Mouse (Mus musculus) CD4-positive, CD25-positive, alpha-beta regulatory T cell (primary cell): ENCODE results near the gene Ebf4. TPM values are rescaled to one million over a fixed set of nuclear protein-coding genes. Genes with fewer than 3 reads are reported as not detected.

Experiments used
- polyA plus RNA-seq: library from polyadenylated mRNA; unstranded; fragments of 100-300 nt; shearing (Covaris generic); gene quantifications from one replicate; pipeline ENCODE4 v1.2.1, GENCODE M21; 2017

Ebf4 gene
- polyA plus RNA-seq = not detected

DNA sequence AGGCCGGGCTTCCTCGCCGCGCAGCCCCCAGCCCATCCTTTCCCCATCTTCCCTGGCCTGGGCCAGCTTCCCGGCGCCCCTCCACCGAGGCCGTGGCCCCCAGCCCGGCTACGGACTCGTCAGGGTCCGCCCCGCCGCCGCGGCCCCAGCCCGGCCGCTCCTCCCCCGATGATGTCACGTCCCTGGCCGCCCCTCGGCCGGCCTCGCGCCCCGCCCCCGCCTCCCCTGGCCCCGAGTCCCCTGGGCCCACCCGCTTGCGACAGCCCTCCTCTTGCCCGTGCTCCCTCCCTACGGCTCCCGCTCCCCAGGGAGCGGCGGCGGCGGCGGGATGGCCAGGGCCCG lies at the start of gene Ebf4:
TSS of gene Ebf4 (plus strand) at position 234 of the 342 bp plus-strand sequence.

GRCm38 (mm10) chr2:130274149-130274861 lies 20.7 kb upstream of the Ebf4 start, which contains the start of gene Nop56:
Nop56 (plus strand) TSS chr2:130274430.

GRCm38 (mm10) chr2:130283854-130284654 lies 10.9 kb upstream of the Ebf4 start, which contains the start of gene Idh3b:
Idh3b (minus strand) TSS chr2:130284547.

GRCm38 (mm10) chr2:130397186-130397985 lies 102.4 kb downstream of the Ebf4 start, which contains the start of gene Cpxm1:
Cpxm1 (minus strand) TSS chr2:130397574.

GRCm38 (mm10) chr2:130404939-130405338 lies 110.0 kb downstream of the Ebf4 start, which contains the start of the genes Gm28372 and 1700020A23Rik:
Gm28372 (plus strand) TSS chr2:130405239.
1700020A23Rik (plus strand) TSS chr2:130405259.

GRCm38 (mm10) chr2:130406178-130406577 lies 111.2 kb downstream of the Ebf4 start, which contains the start of gene Tmem239:
Tmem239 (plus strand) TSS chr2:130406478.

Other genes with a start within 250 kb of the Ebf4 start
- not detected for gene Tgm6, start 182.8 kb upstream of the Ebf4 start, polyA plus RNA-seq
- 392 TPM for gene Snrpb, start 115.8 kb upstream of the Ebf4 start, polyA plus RNA-seq
- gene Tmc2, start 100.0 kb upstream of the Ebf4 start, polyA plus RNA-seq = 0.05 TPM
- 291 TPM for gene Nop56, start 20.7 kb upstream of the Ebf4 start, polyA plus RNA-seq
- gene Idh3b, start 10.6 kb upstream of the Ebf4 start, polyA plus RNA-seq = 171 TPM
- 0.10 TPM for gene Cpxm1, start 102.4 kb downstream of the Ebf4 start, polyA plus RNA-seq
- gene Gm28372, start 110.1 kb downstream of the Ebf4 start, polyA plus RNA-seq = not detected
- not detected for gene 1700020A23Rik, start 110.1 kb downstream of the Ebf4 start, polyA plus RNA-seq
- gene Tmem239, start 111.3 kb downstream of the Ebf4 start, polyA plus RNA-seq = not detected
- 247 TPM for gene Vps16, start 129.2 kb downstream of the Ebf4 start, polyA plus RNA-seq
- 21.9 TPM for gene Pced1a, start 129.5 kb downstream of the Ebf4 start, polyA plus RNA-seq
- 183 TPM for gene Ptpra, start 155.1 kb downstream of the Ebf4 start, polyA plus RNA-seq